Mouse (Mus musculus): ENCODE results near the gene Sfswap.

Sfswap gene

DNA sequence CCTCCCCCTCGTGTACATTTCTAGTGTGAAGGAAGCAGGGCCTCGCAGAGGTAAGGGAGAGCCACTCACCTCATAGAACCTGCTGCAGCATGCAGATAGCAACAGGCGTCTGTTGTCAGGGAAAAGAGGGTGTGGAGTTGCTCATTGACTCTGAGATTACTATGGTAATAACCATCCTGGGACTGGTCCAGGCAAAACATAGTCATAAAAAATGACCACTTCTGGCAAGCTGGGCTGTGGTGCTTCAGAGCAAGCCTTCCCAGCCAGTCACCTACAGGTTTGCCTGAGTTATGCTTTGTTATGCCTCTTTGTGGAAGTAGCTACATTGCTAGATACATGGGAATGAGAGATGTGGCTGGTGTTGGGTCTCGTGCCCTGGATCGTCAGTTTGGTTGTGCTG is 26.1 kb downstream of the Sfswap start:
- DNase-seq (ENCODE audit: low read depth, low spot score) = no peak

DNA sequence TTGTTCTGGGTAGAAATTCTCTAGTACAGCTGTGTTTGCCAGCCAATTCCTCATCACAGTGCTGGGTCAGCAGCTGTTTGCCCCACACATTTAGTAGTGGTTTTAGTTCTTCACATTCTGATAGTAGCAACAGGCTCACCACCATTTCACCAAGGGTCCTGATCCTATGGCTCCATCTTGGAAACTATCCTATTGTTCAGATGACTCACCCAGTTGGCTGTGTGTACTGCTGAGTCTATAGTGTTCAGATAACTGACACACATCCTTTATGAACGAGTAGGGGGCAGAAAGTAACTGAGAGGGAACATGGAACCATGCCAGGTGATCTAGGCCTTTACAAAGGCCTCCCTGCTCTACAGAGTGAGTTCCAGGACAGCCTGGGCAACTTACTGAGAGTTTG is 28.6 kb downstream of the Sfswap start:
- no peak for DNase-seq (ENCODE audit: low read depth, low spot score)

GRCm38 (mm10) chr5:129533731-129534130 is 32.7 kb downstream of the Sfswap start:
- no peak for DNase-seq (ENCODE audit: low read depth, low spot score)

- DNase-seq (ENCODE audit: low read depth, low spot score) = no peak
Measured at GRCm38 (mm10) chr5:129534500-129534899, 33.5 kb downstream of the Sfswap start.

- no peak for DNase-seq (ENCODE audit: low read depth, low spot score)
Measured at GRCm38 (mm10) chr5:129535021-129535420, 34.0 kb downstream of the Sfswap start.

- DNase-seq (ENCODE audit: low read depth, low spot score) = no peak
Measured at GRCm38 (mm10) chr5:129535431-129535830, 34.4 kb downstream of the Sfswap start.

DNA sequence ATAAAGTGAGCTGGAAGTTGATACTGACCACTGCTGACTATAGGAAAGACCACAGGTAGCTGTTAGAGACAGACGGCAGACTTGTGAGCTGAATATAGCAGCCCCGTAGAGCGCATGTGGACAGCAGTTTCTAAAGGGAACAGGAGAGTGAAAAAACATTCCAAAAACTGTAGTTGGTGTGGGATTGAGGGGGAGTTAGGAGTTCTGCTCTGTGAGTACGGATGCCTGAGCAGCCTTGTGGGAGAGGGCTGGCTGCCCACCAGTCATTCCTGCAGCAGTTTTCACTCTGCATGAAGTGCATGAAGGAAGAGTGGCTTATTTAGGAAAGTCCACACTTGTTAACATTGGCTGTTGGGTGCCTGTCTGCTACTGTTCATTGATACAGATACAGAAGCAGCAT is 37.8 kb downstream of the Sfswap start:
- DNase-seq (ENCODE audit: low read depth, low spot score) = no peak

GRCm38 (mm10) chr5:129542236-129542635 is 41.2 kb downstream of the Sfswap start:
- DNase-seq (ENCODE audit: low read depth, low spot score) = peak; percentile 26

GRCm38 (mm10) chr5:129545787-129546186 is 44.8 kb downstream of the Sfswap start:
- DNase-seq (ENCODE audit: low read depth, low spot score) = no peak

- no peak for DNase-seq (ENCODE audit: low read depth, low spot score)
Measured at GRCm38 (mm10) chr5:129549716-129550115, 48.7 kb downstream of the Sfswap start.

GRCm38 (mm10) chr5:129550790-129551189 is 49.8 kb downstream of the Sfswap start:
- DNase-seq (ENCODE audit: low read depth, low spot score) = no peak

DNA sequence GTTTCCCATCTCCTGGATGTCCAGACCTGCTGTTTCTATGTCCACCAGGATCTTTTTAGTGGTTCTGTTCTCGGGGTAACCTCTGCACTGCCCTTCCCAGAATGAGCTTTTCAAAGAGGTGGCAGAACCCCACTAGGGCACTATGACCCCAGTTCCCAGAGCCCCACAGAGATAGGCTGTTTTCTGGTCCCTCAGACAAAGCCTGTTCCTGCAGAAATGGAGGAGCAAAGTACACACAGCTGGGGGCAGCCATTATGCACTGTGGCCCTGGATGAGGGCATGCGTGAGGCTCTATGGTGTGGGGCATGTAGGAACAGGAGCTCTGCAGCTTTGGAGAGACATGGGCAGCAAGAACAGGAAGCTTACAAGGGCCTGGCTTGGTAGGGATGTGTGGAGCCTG is 51.0 kb downstream of the Sfswap start:
- DNase-seq (ENCODE audit: low read depth, low spot score) = no peak

- no peak for DNase-seq (ENCODE audit: low read depth, low spot score)
Measured at GRCm38 (mm10) chr5:129553642-129554041, 52.6 kb downstream of the Sfswap start.

DNA sequence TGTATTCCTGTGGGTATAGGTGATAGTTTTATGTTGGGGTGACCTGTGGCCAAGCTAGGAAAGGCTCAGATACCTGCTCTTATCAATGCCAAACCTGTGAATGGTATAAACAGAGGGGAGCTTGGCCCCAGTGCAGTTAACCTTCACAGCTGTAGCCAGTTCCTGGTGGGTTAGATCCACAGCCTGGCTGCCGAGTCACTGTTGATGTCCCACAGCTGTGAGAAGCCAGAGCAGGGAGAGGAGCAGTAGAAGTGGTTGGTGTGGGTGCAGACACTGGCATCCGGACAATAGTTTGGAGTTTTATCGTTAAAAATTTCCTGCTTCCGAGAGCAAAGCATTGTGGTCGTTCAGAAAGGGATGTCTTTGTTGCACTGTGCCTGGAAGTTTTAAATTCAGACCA is 57.6 kb downstream of the Sfswap start:
- no peak for DNase-seq (ENCODE audit: low read depth, low spot score)

DNA sequence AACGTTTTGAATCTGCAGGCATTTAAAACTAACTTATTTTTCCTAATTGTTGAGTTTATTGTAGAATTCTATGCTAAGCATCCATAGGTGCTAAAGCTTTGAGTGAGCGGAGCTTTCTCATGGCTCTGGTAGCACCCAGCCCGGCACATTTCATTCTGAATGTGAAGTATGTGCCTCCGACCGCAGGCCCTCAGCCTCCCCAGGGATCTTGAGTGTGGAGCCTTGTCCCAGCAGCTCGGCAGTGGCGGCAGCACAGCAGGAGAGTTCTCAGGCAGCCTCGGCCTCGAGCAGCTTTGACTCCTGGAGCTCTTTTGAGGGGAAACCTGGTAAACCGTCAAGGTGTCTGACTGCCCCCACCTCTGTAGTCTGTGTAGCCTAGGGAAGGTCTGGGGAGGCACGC is 58.3 kb downstream of the Sfswap start:
- no peak for DNase-seq (ENCODE audit: low read depth, low spot score)

DNA sequence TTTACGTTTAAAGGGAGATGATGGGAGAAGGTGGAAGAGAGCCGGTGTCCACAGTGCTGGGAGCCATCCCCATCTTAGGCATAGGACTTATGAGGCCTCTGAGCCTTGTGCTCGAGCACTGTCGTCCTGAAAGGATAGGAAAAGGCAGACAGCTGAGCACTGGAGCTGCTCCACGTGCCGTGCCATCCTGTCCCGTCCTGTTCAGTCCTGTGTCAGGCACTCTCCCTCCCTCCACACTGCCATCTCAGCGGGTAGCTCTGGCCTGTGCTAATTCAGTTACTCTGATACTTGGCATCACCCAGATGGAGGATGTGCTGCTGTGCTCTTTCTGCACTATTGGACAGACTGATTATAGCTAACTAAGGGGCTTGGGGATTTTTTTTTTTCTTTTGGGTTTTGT is 61.3 kb downstream of the Sfswap start:
- DNase-seq (ENCODE audit: low read depth, low spot score) = no peak

DNA sequence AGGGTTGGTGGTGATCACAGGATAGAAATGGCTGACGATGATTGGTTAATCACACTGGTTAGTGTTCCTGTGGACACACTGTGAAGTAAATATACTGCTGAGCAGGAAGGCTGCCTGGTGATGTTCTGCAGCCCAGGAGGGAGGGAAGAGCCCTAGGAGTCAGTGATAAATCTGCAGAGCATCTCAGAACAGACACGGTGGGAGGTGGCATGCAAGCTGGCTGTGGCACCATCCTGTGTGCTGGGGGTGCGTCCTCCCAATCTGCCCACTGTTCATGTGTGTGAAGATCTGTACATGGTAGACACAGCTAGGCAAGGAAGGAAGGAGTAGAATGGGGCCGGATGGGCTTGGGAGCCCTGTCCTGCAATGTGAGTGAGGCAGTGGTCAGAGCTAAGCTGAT is 67.6 kb downstream of the Sfswap start:
- DNase-seq (ENCODE audit: low read depth, low spot score) = no peak

GRCm38 (mm10) chr5:129578201-129578600 is 77.2 kb downstream of the Sfswap start:
- DNase-seq (ENCODE audit: low read depth, low spot score) = no peak

- DNase-seq (ENCODE audit: low read depth, low spot score) = no peak
Measured at GRCm38 (mm10) chr5:129580046-129580445, 79.0 kb downstream of the Sfswap start.

DNA sequence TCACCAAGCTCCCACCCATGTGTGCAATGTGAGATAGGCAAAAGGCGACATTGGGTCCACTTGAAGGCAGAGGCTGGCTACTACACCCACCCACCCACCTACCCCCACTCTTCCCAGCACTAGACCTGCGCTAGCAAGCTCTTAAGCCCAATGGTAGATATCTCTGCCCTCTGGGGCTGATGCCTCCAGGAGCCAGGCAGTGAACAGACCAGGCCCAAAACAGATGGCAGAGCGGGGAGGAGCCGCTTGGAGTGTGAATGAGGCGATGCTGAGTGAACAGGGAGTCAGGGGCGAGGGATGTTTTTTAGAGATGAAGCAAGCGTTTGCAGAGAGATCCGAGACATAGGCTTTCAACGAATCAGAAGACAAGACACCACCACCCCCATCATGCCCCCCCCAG is 79.6 kb downstream of the Sfswap start:
- DNase-seq (ENCODE audit: low read depth, low spot score) = no peak

GRCm38 (mm10) chr5:129581015-129581414 is 80.0 kb downstream of the Sfswap start:
- DNase-seq (ENCODE audit: low read depth, low spot score) = no peak

DNA sequence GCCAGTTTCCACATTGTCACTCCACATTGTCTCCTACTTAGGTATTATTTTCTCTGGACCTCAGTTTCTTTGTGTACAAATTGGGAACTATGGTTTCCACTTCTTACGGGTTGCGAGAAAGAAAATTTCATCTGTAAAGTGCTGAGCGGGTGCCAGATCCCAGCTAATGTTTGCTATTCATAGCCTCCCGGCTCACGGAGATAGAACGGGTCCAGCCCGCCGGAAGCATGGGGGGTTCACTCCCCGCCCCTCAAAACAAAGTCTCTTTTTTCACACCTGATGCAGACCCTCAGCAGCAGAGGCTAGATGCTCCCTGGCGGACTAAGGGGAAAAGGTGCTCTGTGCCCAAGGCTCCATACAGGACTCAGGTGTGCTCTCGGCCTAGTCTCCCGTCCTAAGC is 82.3 kb downstream of the Sfswap start:
- DNase-seq (ENCODE audit: low read depth, low spot score) = no peak

DNA sequence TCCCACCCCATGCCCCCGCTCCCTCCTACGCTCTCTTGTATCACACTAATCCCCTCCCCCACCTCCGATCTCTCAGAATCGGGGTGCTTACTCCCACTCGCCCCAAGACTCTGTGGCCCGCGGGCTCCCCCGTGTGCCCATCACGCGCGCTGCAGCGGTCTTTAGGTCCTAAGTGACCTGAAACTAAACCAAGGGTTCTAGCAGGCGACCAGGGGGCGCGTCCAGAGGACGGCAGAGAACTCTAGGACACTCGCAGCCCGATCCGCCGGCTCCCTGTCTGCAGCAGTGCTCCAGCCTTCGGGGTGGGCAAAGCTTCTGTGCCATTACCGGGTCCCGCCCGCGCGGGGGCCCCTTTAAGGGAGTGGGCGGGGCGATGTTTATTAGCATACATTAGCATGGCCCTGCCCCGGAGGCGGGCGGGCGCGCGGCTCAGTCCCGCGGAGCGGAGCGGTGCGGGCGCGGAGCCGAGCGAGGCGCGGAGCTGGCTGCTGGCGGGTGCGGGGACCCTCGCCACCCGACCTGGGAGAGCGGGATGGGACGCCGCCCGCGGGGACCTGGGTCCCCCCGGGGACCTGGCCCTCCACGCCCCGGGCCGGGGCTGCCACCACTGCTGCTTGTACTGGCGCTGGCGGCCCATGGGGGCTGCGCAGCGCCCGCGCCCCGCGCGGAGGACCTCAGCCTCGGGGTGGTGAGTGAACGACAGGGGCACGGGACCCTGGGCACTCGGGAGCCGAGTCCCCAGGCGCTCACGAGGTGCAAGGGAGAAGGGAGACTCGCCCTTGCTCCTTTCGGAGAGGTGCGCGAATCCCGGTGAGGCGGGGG is 83.0 kb downstream of the Sfswap start, which contains the start of gene Mmp17:
Mmp17 (plus strand) TSS at position 409 of the 822 bp plus-strand sequence.
- peak; percentile 84 for DNase-seq (ENCODE audit: low read depth, low spot score)
